Mouse (Mus musculus) gastrocnemius, postnatal 14 days (tissue): ENCODE results near the gene Ank3. TPM values are rescaled to one million over a fixed set of nuclear protein-coding genes. Genes with fewer than 3 reads are reported as not detected.
A peak's percentile ranks its signal among the peaks of the same experiment; 100 is the strongest.
"Not testable (repeated sequence)": the region's sequence is repeated elsewhere in the genome, so short reads cannot be mapped to it uniquely, and the experiment has no call there.

Experiments
- DNase-seq: peaks from one replicate; pipeline ENCODE4 v3.0.0; 2021; ENCODE audit warnings: mixed read lengths
- intact Hi-C: fragments of 180-260 bp; cut with DNase I; formaldehyde crosslinking; loops from one replicate; pipeline ENCODE4 v1.15.1; 2025; ENCODE audit warnings: low total_unique reads
- long read RNA-seq, 2 experiments: library from polyadenylated mRNA; stranded (forward); transcript quantifications; one replicate each; pipeline ENCODE4 v2.0.0; 2021
- total RNA-seq, 2 experiments: library from RNA; stranded (reverse); gene quantifications; 2 replicates each; pipeline ENCODE4 v1.2.3; 2021

Gene Ank3
- total RNA-seq, result 100 to 1,000 TPM in 1 of 2 experiments, 10 to 100 TPM in 1; 78.4 to 112 TPM
- long read RNA-seq, experiment 1, partial matches to known transcripts, result 6 of 25 reads
- long read RNA-seq, experiment 1, other reads (novel, unspliced or antisense), result 17 of 25 reads
- long read RNA-seq, experiment 2, partial matches to known transcripts, result 8 of 28 reads
- long read RNA-seq, experiment 2, other reads (novel, unspliced or antisense), result 18 of 28 reads

- DNase-seq, result peak; percentile 19
- intact Hi-C loops, result no loop called here
Measured at GRCm38 (mm10) chr10:69398763-69399590, at the start of gene Ank3. Ank3 (plus strand) TSS chr10:69398773.

DNA sequence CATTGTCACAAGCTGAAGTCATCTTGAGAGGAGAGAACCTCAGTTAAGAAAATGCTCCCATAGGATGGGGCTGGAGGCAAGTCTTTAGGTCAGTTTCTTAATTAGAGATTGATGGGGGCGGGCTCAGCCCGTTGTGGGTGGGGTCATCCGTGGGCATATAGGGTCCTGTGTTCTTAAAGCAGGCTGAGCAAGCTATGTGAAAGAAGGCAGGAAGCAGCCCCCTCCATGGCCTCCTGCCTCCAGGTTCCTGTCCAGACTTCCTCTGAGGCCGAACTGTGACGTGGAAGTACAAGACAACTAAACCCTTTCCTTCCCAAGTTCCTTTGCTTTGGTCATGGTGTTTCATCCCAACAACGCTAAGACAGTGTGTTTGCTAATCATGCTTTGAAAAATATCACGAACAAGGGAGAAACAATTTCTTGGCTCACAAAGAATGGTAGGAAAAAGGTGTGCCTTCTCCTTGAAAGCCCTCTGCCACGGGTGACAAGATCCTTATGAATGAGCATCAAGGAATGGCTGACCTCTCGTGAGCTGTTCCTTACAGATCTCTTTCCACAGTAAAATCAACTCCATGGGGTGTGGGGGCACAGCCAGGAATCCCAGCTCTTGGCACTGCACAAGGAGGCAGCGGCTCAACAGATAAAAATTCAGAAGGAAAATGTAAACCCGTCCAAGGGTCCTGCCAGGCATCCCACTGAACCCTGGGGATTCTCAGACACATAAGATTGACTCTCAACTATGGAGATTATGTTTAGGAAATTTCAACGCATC lies 47.3 kb upstream of the Ank3 start:
- peak; percentile 36 for DNase-seq
- intact Hi-C loops, result no loop called here

GRCm38 (mm10) chr10:69351842-69352211 lies 46.7 kb upstream of the Ank3 start:
- intact Hi-C loops, result no loop called here
- DNase-seq, result no peak

- DNase-seq, result peak; percentile 97
Measured at GRCm38 (mm10) chr10:69352212-69353085, 46.1 kb upstream of the Ank3 start, which contains the start of gene Cdk1. Cdk1 (minus strand) TSS chr10:69352938.

DNA sequence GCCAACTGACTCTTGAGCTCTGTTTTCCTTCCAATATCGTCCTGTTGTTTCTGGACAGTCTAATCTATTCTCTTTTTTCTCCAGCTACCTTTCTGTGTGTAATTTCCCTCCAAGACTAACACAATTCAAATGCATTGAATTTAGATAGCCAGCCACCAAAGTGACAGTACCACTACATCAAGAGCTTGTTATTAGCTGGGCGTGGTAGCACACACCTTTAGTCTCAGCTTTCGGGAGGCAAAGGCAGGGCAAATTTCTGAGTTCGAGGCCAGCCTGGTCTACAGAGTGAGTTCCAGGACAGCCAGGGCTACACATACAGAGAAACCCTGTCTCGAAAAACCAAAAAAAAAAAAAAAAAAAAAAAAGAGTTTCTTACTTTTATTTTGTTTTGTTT lies 45.5 kb upstream of the Ank3 start:
- DNase-seq, intact Hi-C loops: not testable (repeated sequence)

More at GRCm38 (mm10) chr10:69352212-69353085, 46.1 kb upstream of the Ank3 start, which contains the start of gene Cdk1:
- intact Hi-C loops, result no loop called here

DNA sequence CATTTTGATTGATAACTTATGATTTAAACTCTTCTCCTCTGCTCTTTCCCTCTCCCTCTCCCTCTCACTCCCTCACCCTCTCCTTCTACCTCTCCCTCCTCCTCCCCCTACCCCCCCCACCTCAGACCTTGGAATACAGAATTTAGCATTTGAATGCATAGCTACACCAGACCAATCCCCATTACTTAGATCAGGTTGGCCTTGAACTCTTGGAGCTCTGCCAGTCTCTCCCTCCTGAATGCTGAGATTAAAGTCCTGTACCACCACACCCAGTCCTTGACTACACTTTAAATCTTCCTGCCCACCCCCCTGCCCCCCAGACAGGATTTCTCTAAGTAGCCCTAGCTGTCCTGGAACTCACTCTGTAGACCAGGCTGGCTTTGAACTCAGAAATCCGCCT lies 38.9 kb upstream of the Ank3 start:
- intact Hi-C loops, result no loop called here
- DNase-seq, result no peak

- peak; percentile 12 for DNase-seq
- intact Hi-C loops, result no loop called here
Measured at GRCm38 (mm10) chr10:69366208-69366607, 32.4 kb upstream of the Ank3 start.

- intact Hi-C loops, result no loop called here
- no peak for DNase-seq
Measured at GRCm38 (mm10) chr10:69366877-69367387, 31.6 kb upstream of the Ank3 start.

DNA sequence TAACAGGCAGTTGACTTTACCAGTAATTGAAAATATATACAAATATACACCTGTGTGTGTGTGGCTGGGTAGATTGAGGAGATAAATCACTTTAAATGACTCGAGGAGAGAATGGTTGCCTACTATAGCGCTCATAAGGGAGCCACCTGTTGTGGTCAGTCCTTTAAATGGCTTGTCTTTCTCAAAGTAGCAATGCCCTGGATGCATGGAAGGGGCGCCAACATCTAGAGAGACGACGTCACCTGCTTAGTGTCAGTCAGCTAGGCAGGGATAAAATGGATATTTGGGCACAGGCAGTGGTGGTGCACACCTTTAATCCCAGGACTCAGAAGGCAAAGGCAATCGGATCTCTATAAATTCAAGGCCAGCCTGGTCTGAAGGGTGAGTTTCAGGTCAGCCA lies 29.3 kb upstream of the Ank3 start:
- no peak for DNase-seq
- intact Hi-C loops, result no loop called here

DNA sequence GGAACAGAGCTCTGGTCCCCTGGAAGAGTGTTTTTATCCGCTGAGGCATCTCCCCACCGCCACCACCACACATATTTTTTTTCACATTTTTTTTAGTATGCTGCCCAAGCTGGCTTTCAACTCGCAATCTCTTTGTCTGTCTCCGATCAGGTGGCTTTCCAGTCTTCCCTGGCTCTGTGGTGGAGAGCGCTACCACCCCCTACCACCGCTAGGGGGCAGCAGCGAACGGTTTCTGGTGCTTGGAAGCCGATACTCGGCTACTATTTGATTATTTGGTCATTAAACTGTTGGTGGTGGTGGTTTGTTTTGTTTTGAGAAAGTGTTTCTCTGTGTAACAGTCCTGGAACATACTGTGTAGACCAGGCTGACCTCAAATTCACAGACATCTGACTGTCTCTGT lies 27.1 kb upstream of the Ank3 start:
- intact Hi-C loops, result loop anchor here (10.0 kb wide), 1 partner anchor 283 kb away; no protein-coding TSS in a partner anchor
- no peak for DNase-seq

DNA sequence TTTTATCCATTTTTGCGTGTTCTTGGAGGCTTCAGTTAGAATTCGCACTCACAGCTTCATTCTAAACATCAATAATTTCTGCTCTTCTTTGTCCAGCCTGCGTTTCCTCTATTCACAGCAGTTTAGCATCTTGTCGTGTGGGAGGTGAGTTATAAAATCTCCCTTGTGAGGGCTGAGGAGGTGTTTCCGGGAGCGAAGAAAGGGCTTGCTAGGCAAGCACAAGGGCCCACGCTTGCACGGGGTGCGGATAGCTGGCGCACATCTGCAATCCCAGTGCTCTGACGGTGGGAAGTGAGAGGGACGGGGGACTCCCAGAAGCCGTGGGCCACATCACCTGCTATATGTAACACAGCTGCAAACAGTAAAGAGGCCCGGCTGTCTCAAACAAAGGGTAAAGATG lies 26.5 kb upstream of the Ank3 start:
- intact Hi-C loops, result loop anchor here (10.0 kb wide), 1 partner anchor 283 kb away; no protein-coding TSS in a partner anchor
- DNase-seq, result no peak

DNA sequence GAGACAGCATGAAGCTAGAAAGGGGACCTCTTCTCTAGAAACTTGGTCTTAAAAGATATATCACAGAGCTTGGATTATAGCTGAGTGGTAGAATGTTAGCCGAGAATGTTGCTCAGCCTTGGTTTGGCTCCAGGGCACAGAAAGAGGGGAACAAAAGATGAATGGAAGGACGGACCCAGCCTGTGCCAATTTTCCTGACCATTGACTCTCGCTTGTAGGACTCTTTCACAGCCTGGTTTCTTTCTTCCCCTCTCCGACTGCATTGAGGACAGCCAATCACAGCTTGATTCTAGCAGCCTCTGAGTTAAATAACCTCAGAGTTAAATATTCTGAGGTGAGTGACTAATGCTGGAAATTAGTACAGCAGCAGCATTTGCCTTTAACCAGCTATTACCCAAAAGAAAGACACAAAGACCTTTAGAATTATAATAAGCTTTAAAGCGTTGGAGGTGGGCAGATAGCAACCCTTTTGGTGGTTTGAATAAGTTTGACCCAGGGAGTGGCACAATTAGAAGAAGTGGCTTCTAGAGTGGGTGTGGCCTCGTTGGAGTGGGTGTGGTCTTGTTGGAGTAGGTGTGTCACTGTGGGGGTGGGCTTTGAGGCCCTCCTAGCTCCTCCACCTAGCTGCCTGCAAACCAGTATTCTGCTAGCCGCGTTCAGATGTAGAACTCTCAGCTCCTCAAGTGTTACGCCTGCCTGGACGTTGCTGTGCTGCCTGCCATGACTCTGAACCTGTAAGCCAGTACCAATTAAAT lies 24.6 kb upstream of the Ank3 start:
- DNase-seq, result no peak
- intact Hi-C loops, result loop anchor here (10.0 kb wide), 1 partner anchor 281 kb away; no protein-coding TSS in a partner anchor

DNA sequence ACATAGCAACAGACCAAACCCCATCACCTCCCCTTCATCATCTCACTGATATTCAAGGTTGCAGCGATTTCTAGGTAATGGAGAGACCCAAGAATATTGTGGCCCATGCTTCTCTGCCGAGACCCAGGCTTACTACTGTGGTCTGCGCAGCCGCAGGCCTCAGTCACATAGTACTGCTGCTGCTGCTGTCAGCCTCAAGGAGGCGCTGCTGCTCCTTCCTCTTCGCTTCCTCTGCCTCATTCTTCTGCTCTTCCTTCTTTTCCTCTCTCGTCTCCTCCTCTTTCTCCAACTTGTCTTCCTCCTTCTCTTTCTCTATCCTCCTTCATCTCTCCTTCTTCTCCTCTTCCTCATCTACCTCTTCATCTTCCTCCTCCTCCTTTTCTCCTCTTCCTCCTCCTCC lies 23.4 kb upstream of the Ank3 start:
- DNase-seq, result no peak
- intact Hi-C loops, result loop anchor here (10.0 kb wide), 1 partner anchor 280 kb away; no protein-coding TSS in a partner anchor

DNA sequence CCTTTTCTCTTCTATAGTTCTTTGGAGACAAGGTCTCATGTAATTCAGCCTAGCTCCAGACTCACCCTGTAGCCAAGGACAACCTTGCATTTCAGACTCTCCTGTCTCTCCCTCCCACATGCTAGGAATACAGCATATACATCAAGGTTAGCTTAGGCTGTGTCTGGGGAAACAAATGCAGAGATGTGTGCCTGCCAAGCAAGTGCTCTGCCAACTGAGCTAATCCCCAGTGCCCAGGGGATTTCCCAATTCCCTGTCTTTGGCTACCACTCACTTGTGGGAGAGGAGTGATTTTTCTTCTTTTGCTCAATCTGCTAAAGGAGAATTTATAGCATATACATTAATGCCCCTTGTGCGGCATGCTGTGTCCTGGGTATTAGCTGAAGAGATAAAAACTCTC lies 15.4 kb upstream of the Ank3 start:
- intact Hi-C loops, result no loop called here
- DNase-seq, result no peak

GRCm38 (mm10) chr10:69384640-69385039 lies 13.9 kb upstream of the Ank3 start:
- DNase-seq, result no peak
- intact Hi-C loops, result no loop called here

GRCm38 (mm10) chr10:69385136-69385535 lies 13.4 kb upstream of the Ank3 start:
- no peak for DNase-seq
- intact Hi-C loops, result no loop called here

DNA sequence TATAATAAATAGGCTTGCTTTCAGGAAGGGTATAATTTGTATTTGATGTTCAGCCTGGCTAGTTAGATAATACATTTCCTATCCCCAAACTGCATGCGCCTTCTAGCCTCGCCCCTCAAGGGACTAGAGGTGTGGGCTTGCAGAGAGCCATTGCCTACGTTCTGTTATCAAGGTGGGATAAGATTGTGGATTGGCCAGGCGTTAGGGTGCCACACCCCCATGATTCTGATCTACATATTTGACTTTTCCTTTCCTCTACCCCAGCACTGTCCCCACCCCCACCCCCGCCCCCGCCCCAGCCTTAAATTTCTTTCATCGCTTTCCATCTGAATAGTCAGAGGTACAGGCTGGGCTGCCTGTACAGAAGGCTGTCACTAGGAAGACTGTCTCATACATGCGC lies 11.8 kb upstream of the Ank3 start:
- intact Hi-C loops, result no loop called here
- no peak for DNase-seq

DNA sequence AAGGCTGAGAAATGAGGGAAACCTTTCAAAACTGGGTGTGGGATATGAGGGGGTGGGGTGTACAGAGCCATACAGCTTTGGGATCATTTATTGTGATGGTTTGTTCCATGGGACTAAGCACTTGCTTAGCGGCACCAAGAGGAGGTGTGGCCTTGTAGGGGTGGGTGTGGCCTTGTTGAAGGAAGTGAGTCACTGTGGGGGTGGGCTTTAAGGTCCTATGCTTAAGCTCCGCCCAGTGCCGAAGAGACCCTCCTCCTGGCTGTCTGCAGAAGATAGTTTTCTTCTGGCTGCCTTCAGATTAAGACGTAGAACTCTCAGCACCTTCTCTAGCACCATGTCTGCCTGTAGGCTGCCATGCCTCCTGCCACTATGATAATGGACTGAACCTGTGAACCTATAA lies 9.1 kb upstream of the Ank3 start:
- no peak for DNase-seq
- intact Hi-C loops, result no loop called here
